Mouse (Mus musculus) testis, postnatal 10 days (tissue): ENCODE measurements around the gene Pdhb.
"Not testable (repeated sequence)": the region's sequence is repeated elsewhere in the genome, so short reads cannot be mapped to it uniquely, and the experiment has no call there.

ENCODE experiments used
- DNase-seq: peaks from one replicate; pipeline ENCODE4 v3.0.0; 2021; ENCODE audit warnings: low spot score

The Pdhb gene

GRCm38 (mm10) chr14:8132789-8133188 lies 40.0 kb downstream of the Pdhb start:
- DNase-seq, result no peak

GRCm38 (mm10) chr14:8127971-8128370 lies 44.9 kb downstream of the Pdhb start:
- no peak for DNase-seq

DNA sequence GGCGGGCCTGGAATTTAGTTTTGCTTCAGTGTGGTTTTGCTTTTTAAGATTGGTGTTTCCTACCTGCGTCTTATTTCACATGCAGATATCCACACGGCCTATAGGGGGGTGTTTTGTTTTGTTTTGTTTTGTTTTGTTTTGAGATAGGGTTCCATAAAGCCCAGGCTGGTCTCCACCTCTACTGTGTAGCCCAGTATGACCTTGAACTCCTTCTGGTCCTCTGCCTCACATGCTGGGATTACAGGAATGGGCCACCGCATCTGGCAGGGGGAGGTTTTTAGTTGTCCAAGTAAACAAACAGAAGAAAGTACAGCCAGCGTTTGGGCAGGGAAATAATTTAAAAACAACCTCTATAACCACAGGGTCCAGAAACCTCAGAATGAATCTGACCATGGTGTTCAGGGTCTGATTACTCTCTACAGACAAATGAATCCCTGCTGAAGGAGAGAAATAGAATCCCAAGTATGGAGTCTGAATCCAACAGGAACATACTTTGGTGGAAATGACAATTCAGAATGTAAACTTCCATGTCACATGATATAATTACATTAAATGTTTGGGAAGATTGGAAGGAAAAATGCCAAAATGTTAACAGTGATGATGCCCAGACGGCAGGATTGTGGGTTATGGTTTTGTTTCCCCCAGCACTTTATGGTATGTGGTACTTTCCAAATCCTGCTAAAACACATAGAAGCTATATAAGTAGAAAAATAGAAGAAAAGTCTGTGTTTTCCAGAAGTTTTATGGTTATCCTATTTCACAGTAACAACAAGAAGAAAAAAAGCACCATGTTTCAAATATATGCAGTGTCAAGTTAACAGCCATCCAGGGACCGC lies 48.6 kb downstream of the Pdhb start:
- DNase-seq, result no peak

GRCm38 (mm10) chr14:8123611-8124010 lies 49.2 kb downstream of the Pdhb start:
- DNase-seq, result not testable (repeated sequence)

- no peak for DNase-seq
These were observed 49.7 kb downstream of the Pdhb start for GRCm38 (mm10) chr14:8123141-8123540.

DNA sequence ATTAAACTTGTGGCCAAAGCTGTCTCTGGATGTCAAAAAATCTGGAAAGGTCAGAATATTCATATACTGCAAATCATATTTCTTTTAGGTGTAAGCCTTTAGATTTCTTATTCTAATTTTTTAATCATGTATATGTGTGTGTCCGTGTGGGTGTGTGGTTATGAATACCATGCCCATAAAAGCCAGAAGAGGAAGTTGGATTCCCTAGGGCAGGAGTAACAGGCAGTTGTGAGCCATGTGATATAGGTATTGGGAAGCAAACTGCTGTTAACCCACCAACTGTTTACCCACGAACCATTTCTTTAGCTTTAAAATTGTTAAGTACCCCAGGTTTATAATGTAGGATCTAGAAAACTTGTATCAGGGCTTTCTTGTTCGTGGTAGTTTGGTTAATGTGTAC lies 52.9 kb downstream of the Pdhb start:
- DNase-seq, result no peak

DNA sequence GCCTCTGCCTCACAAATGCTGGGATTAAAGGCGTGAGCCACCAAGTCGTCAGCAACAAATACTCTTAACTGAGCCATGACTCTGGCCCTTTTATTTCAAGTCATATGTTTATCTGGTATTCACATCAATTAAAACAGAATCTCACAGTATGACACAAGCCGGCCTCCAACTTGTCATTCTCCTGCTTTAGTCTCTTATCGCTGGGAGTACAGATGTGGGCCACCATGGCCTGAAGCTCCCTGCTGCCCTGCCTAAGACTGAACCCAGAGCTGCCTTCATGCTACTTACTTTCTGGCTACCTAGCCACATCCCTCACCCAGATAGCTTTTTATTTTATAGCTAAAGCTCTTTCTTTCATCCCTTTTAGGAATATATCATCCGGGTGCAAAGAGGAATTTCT lies 53.4 kb downstream of the Pdhb start:
- DNase-seq, result no peak

- no peak for DNase-seq
These were observed 55.5 kb downstream of the Pdhb start for GRCm38 (mm10) chr14:8117371-8117770.
